25 mouse cellular contexts compared by ENCODE assay signal in the genomic region with DNA sequence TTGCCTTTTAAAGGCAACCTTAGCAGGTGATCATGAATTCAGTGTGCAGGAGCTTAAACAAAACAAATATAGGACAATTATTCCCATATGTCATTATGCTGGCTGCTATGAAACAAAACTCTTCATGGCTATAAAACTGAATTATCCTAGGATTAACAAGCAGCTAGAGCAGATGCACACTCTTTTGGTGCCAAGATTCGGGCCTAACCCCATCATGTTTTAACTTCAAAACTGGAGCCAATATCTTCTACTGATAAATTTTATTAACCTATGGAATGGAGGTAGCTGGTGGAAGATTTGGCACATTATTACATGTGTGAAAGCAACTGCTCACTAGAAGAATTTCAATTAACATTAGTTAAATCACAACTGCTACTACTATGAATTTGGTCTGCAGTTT.
"Had no signal": no experiment of that assay in that cellular context is flagged by ENCODE, and none has a peak within 500 bp of the region (broad histone marks: within the 10 kb centered on the region; RNA-seq: fewer than 3 reads in every experiment).

No protein-coding gene starts in this region.

- H3K9me3 ChIP-seq: heart, embryonic 13.5 days; heart, embryonic 15.5 days; hindbrain, embryonic 13.5 days; hindbrain, embryonic 15.5 days; kidney, embryonic 15.5 days; limb, embryonic 13.5 days; limb, embryonic 15.5 days; liver, embryonic 12.5 days had no signal

- H3K36me3 ChIP-seq: heart, embryonic 13.5 days; heart, embryonic 15.5 days; hindbrain, embryonic 13.5 days; hindbrain, embryonic 15.5 days; kidney, embryonic 15.5 days; limb, embryonic 13.5 days; limb, embryonic 15.5 days; liver, embryonic 12.5 days had no signal

- H3K4me2 ChIP-seq: heart, embryonic 11.5 days; heart, embryonic 13.5 days; heart, embryonic 15.5 days; hindbrain, embryonic 13.5 days; hindbrain, embryonic 15.5 days; kidney, embryonic 15.5 days; limb, embryonic 13.5 days; limb, embryonic 15.5 days; liver, embryonic 12.5 days had no signal

- H3K4me1 ChIP-seq: heart, embryonic 13.5 days; heart, embryonic 15.5 days; hindbrain, embryonic 13.5 days; hindbrain, embryonic 15.5 days; kidney, embryonic 15.5 days; limb, embryonic 13.5 days; limb, embryonic 15.5 days; liver, embryonic 12.5 days had no signal

- ATAC-seq: hindbrain, postnatal 0 days; intestine, embryonic 16.5 days; liver, embryonic 12.5 days had no signal

- H3K4me3 ChIP-seq: heart, adult 2 months; heart, embryonic 13.5 days; heart, embryonic 15.5 days; hindbrain, embryonic 13.5 days; hindbrain, embryonic 15.5 days; kidney, embryonic 15.5 days; limb, embryonic 13.5 days; limb, embryonic 15.5 days; liver, embryonic 12.5 days had no signal

- H3K27me3 ChIP-seq: heart, embryonic 13.5 days; heart, embryonic 15.5 days; hindbrain, embryonic 13.5 days; hindbrain, embryonic 15.5 days; kidney, embryonic 15.5 days; limb, embryonic 13.5 days; limb, embryonic 15.5 days; liver, embryonic 12.5 days had no signal

- H3K27ac ChIP-seq: heart, adult 2 months; heart, embryonic 13.5 days; heart, embryonic 15.5 days; hindbrain, embryonic 13.5 days; hindbrain, embryonic 15.5 days; hindbrain, postnatal 0 days; kidney, embryonic 15.5 days; kidney, postnatal 0 days; limb, embryonic 13.5 days; limb, embryonic 15.5 days; liver, embryonic 12.5 days; liver, embryonic 14.5 days had no signal

- H3K9ac ChIP-seq: heart, embryonic 13.5 days; heart, embryonic 15.5 days; hindbrain, embryonic 13.5 days; hindbrain, embryonic 15.5 days; kidney, embryonic 15.5 days; limb, embryonic 13.5 days; limb, embryonic 15.5 days; liver, embryonic 12.5 days; liver, embryonic 14.5 days had no signal

- DNase-seq: gastrocnemius, postnatal 14 days; gastrocnemius, postnatal 36 days; heart, adult 11 months; heart, adult 2 months; heart, postnatal 14 days; heart, postnatal 36 days; kidney, adult 11 months; kidney, adult 2 months; kidney, adult 9 months; kidney, postnatal 14 days; kidney, postnatal 36 days; left cerebral cortex, postnatal 4 days had no signal
